Mouse (Mus musculus): ENCODE results near the gene Cpsf4l.

DNA sequence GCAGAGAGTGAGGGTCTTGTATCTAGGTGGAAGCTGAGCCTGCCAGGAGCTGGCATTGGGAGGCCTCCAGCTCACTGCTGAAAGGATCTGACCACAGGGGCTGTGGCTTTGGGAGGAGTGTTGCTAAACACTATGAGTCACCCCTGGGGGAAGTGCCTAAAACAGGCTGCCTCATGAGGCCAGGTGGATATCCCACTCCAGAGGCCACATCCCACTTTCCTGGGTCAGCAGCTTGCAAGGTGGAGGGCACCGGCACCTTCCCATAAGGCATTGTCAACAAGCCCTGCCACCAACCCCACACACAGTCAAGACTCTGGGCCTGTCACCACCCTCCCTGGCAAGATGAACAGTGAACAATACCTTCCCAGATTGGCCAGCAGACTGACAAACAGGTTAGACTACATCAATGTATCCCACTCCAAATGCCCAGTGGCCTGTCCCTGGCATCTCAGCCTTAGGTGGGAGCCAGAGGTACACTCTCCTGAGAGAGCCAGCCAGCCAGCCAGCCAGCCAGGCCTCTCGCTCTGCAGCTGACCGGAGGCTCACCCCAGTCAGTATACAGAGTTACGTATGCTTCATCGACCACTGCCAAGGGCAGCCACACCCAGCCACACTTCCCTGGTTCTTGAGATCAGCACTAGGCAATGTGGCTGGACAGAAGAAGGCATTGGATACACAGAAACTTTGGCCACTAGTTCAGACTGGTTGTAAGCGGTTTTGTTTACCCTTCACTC lies 24.0 kb upstream of the Cpsf4l start:
- TF ChIP-seq USF2 (conservative IDR thresholded peaks at IDR 0.05; ENCODE audit: low read depth, low read length) (no peak), POLR2A (IDR thresholded peaks at IDR 0.05; ENCODE audit: low read depth, low read length) (no peak), RAD21 (IDR thresholded peaks at IDR 0.05; ENCODE audit: low read depth, low read length) (no peak), CTCF (conservative IDR thresholded peaks at IDR 0.05 in 1 of 2, IDR thresholded peaks at IDR 0.05 in 1 of 2; ENCODE audit: low read depth in 2 of 2, low read length in 2 of 2) (no peak), HCFC1 (IDR thresholded peaks at IDR 0.05; ENCODE audit: low read depth, low read length) (no peak), TBP (conservative IDR thresholded peaks at IDR 0.05; ENCODE audit: low read depth, low read length) (no peak)

All from CH12.LX (cell line).